Mouse (Mus musculus): ENCODE measurements around the gene Arf6. TPM values are rescaled to one million over a fixed set of nuclear protein-coding genes. Genes with fewer than 3 reads are reported as not detected.

Arf6 gene
- 163 and 204 TPM in 2 replicates for total RNA-seq (2023)

DNA sequence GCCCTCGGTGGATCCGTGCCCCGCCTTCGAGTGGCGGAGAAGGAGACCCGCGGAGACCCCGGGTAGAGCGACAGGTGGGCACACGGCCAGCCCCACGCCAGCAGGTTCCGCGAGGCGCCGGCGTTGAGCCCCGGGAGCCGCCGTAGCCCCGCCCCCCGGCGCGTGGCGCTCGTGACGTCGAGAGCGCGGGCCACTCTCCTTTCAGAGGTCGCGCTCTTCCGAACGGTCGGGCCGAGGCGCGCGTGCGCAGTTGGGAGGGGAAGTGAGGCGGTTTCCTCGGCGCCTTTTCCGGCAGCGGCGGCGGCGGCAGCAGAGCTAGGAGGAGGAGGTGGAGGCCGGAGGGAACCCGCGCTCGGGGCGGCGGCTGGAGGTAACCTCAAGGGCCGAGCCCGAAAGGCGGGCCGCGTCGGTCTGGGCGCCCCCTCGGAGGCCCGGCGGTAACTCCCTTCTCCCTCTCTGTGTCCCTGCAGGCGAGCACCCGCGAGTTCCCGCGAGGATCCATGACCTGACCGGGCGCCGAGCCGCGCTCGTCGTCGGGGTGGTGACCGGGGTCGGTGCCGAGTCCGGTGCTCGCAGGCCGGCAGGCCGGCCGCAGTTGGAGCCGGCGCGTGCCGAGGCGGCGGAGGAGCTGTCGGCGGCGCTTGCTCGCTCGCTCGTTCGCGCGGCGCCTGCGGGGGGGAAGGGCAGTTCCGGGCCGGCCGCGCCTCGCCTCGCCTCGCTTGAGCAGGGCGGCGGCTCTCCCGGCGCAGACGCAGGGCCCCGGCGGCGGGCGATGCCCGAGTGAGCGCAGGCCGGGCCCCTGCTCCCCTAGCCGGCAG lies at the start of gene Arf6, which contains the start of gene Gm9887:
Gene Arf6, plus strand, starts transcription at position 297 of the 818 bp plus-strand sequence.
Gene Gm9887, minus strand, starts transcription at position 605 of the 818 bp plus-strand sequence.

DNA sequence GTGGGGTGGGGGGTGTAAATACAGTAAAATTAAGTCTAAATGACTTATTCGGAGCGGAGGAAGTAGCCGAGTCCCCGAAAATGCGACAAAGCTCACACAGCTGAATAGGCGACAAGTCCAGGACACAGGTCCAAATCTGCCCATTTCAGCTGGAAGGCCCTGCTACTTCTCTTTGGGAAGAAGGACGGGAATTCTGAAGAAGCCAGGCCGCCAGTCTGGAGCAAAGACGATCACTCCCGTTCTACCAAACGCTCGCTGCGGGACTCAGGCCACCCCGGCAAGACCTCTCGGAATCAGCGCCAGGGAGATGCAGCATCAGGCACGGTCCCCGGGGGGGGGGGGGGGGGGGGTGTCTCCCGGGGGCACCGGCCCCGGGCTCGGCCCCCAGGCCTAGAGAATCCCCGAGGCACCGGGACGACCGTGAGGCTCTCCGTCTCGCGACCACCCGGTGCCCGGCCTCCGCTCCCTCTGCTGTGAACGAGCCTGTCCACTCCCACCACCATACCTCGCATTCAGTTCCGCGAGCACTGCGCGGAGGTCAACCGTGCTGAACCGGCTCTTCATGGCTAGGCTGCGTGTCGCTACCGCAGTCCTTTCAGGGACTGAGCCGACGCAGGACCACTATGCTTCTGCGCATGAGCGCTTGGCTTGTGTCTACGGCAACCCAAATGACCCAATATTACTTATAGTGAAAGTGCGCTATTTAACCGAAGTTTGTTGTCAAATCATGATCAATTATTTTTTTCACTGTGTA lies 15.2 kb upstream of the Arf6 start, which contains the start of gene Nemf:
Gene Nemf, minus strand, starts transcription at position 620 of the 754 bp plus-strand sequence.

Other genes with a start within 250 kb of the Arf6 start
- 658 and 1,139 TPM in 2 replicates for gene Rps29, start 213.0 kb upstream of the Arf6 start, total RNA-seq (2023)
- gene Lrr1, start 203.3 kb upstream of the Arf6 start, total RNA-seq (2023) = 5.7 and 6.2 TPM in 2 replicates
- gene Rpl36al, start 188.1 kb upstream of the Arf6 start, total RNA-seq (2023) = 133 and 180 TPM in 2 replicates
- 25.7 and 26.3 TPM in 2 replicates for gene Mgat2, start 188.0 kb upstream of the Arf6 start, total RNA-seq (2023)
- 3.2 and 5.3 TPM in 2 replicates for gene Gm49383, start 175.0 kb upstream of the Arf6 start, total RNA-seq (2023)
- gene Dnaaf2, start 173.7 kb upstream of the Arf6 start, total RNA-seq (2023) = 1.3 and 1.7 TPM in 2 replicates
- gene Gm49384, start 167.9 kb upstream of the Arf6 start, total RNA-seq (2023) = 2.3 and 4.2 TPM in 2 replicates
- gene Pole2, start 144.0 kb upstream of the Arf6 start, total RNA-seq (2023) = 5.8 and 8.6 TPM in 2 replicates
- 0.34 and 0.63 TPM in 2 replicates for gene Klhdc1, start 131.0 kb upstream of the Arf6 start, total RNA-seq (2023)
- gene Klhdc2, start 75.5 kb upstream of the Arf6 start, total RNA-seq (2023) = 20.7 and 20.9 TPM in 2 replicates
- gene Nemf, start 15.0 kb upstream of the Arf6 start, total RNA-seq (2023) = 35.0 and 43.5 TPM in 2 replicates
- gene Gm9887, start 308 bp downstream of the Arf6 start, total RNA-seq (2023) = 0.93 and 1.9 TPM in 2 replicates
- 2.0 and 2.9 TPM in 2 replicates for gene Vcpkmt, start 210.9 kb downstream of the Arf6 start, total RNA-seq (2023)